Mouse (Mus musculus): ENCODE data around the gene Iqch.
"Not testable (repeated sequence)": the region's sequence is repeated elsewhere in the genome, so short reads cannot be mapped to it uniquely, and the experiment has no call there.

Gene Iqch

GRCm38 (mm10) chr9:63568314-63568713 is 34.0 kb downstream of the Iqch start:
- no peak for DNase-seq (ENCODE audit: low spot score in 2 of 2)

- DNase-seq (ENCODE audit: low spot score in 2 of 2): no peak
These were observed 38.9 kb downstream of the Iqch start for GRCm38 (mm10) chr9:63563436-63563835.

GRCm38 (mm10) chr9:63561931-63562330 is 40.4 kb downstream of the Iqch start:
- no peak for DNase-seq (ENCODE audit: low spot score in 2 of 2)

- no peak for DNase-seq (ENCODE audit: low spot score in 2 of 2)
These were observed 45.4 kb downstream of the Iqch start for GRCm38 (mm10) chr9:63556933-63557332.

- no peak for DNase-seq (ENCODE audit: low spot score in 2 of 2)
These were observed 46.0 kb downstream of the Iqch start for GRCm38 (mm10) chr9:63556316-63556715.

GRCm38 (mm10) chr9:63555460-63555990 is 46.8 kb downstream of the Iqch start:
- DNase-seq (ENCODE audit: low spot score in 2 of 2): no peak

- no peak for DNase-seq (ENCODE audit: low spot score in 2 of 2)
These were observed 48.7 kb downstream of the Iqch start for GRCm38 (mm10) chr9:63553628-63554027.

GRCm38 (mm10) chr9:63550701-63551100 is 51.6 kb downstream of the Iqch start:
- not testable (repeated sequence) for DNase-seq (ENCODE audit: low spot score in 2 of 2)

GRCm38 (mm10) chr9:63548966-63549365 is 53.3 kb downstream of the Iqch start:
- no peak for DNase-seq (ENCODE audit: low spot score in 2 of 2)

GRCm38 (mm10) chr9:63541926-63542325 is 60.4 kb downstream of the Iqch start:
- no peak for DNase-seq (ENCODE audit: low spot score in 2 of 2)

GRCm38 (mm10) chr9:63541301-63541700 is 61.0 kb downstream of the Iqch start:
- no peak for DNase-seq (ENCODE audit: low spot score in 2 of 2)

- DNase-seq (ENCODE audit: low spot score in 2 of 2): no peak
These were observed 64.8 kb downstream of the Iqch start for GRCm38 (mm10) chr9:63537489-63537888.

- peak in 1 of 2 experiments; percentile 3 for DNase-seq (ENCODE audit: low spot score in 2 of 2)
These were observed 67.3 kb downstream of the Iqch start for GRCm38 (mm10) chr9:63535042-63535441.

- no peak for DNase-seq (ENCODE audit: low spot score in 2 of 2)
These were observed 67.9 kb downstream of the Iqch start for GRCm38 (mm10) chr9:63534371-63534780.

GRCm38 (mm10) chr9:63532966-63533711 is 69.2 kb downstream of the Iqch start:
- DNase-seq (ENCODE audit: low spot score in 2 of 2): no peak

GRCm38 (mm10) chr9:63523937-63524253 is 78.4 kb downstream of the Iqch start:
- DNase-seq (ENCODE audit: low spot score in 2 of 2): no peak

- no peak for DNase-seq (ENCODE audit: low spot score in 2 of 2)
These were observed 78.9 kb downstream of the Iqch start for GRCm38 (mm10) chr9:63523251-63523936.

GRCm38 (mm10) chr9:63512851-63513250 is 89.4 kb downstream of the Iqch start:
- no peak for DNase-seq (ENCODE audit: low spot score in 2 of 2)

- DNase-seq (ENCODE audit: low spot score in 2 of 2): no peak
These were observed 91.3 kb downstream of the Iqch start for GRCm38 (mm10) chr9:63511034-63511433.

GRCm38 (mm10) chr9:63507110-63507509 is 95.2 kb downstream of the Iqch start:
- no peak for DNase-seq (ENCODE audit: low spot score in 2 of 2)

GRCm38 (mm10) chr9:63503890-63504289 is 98.4 kb downstream of the Iqch start:
- DNase-seq (ENCODE audit: low spot score in 2 of 2): no peak

GRCm38 (mm10) chr9:63501516-63501915 is 100.8 kb downstream of the Iqch start:
- no peak for DNase-seq (ENCODE audit: low spot score in 2 of 2)

- no peak for DNase-seq (ENCODE audit: low spot score in 2 of 2)
These were observed 102.4 kb downstream of the Iqch start for GRCm38 (mm10) chr9:63499912-63500311.
